Mouse (Mus musculus) embryonic facial prominence, embryonic 10.5 days (tissue): ENCODE data around the gene Dnajc13. TPM values are rescaled to one million over a fixed set of nuclear protein-coding genes. Genes with fewer than 3 reads are reported as not detected.

Experiments
- DNase-seq: peaks from one replicate; pipeline ENCODE4 v3.0.0-alpha.2; 2017; ENCODE audit warnings: low spot score
- H3K27ac ChIP-seq: fragments of 300-500 bp; sonication (generic); replicated peaks from 2 replicates; pipeline ENCODE4 v1.5.1; 2016; ENCODE audit warnings: mild to moderate bottlenecking
- H3K27me3 ChIP-seq: fragments of 300-500 bp; sonication (generic); replicated peaks from 2 replicates; pipeline ENCODE4 v1.6.1; 2016; ENCODE audit warnings: low read depth, mild to moderate bottlenecking; ENCODE audit not compliant: poor library complexity, severe bottlenecking
- H3K36me3 ChIP-seq: fragments of 300-500 bp; sonication (generic); replicated peaks from 2 replicates; pipeline ENCODE4 v1.6.1; 2016; ENCODE audit warnings: mild to moderate bottlenecking, moderate library complexity
- H3K4me1 ChIP-seq: fragments of 300-500 bp; sonication (generic); 2 replicates; pipeline ENCODE4 v1.6.1; 2016
- H3K4me3 ChIP-seq: fragments of 300-500 bp; sonication (generic); 2 replicates; pipeline ENCODE4 v1.5.1; 2016; ENCODE audit warnings: mild to moderate bottlenecking, moderate library complexity
- H3K9me3 ChIP-seq: fragments of 300-500 bp; sonication (generic); 2 replicates; pipeline ENCODE4 v1.6.1; 2016; ENCODE audit warnings: mild to moderate bottlenecking
- WGBS: fragments of 180-500 bp; shearing (Covaris S2); methylation state at CpG from one replicate; pipeline ENCODE4 v1.1.7; 2016; 5-methylcytosine and 5-hydroxymethylcytosine counted together
- polyA plus RNA-seq: library from polyadenylated mRNA; unstranded; fragments of >200 nt; fragmentation: Nextera tagmentation; extraction: Ambion mirVana; gene quantifications from 2 replicates; pipeline ENCODE4 v1.2.1, GENCODE M21; 2016

Dnajc13 gene
- polyA plus RNA-seq, 1 experiment from 2014 or later, result 19.1 TPM

GRCm38 (mm10) chr9:104251111-104251510 lies 11.6 kb downstream of the Dnajc13 start:
- H3K4me3 ChIP-seq, result no peak overlapping the region
- peaks cover 8% of the 10 kb centered on the region for H3K36me3 ChIP-seq
- H3K9me3 ChIP-seq, result no peaks in the 10 kb centered on the region
- H3K4me1 ChIP-seq, result no peaks in the 10 kb centered on the region
- WGBS, result 85% methylated on average over 8 of the region's 8 CpGs
- no peaks in the 10 kb centered on the region for H3K27me3 ChIP-seq
- H3K27ac ChIP-seq, result no peak overlapping the region
- DNase-seq, result no peak

- H3K36me3 ChIP-seq, result peaks cover 35% of the 10 kb centered on the region
- no peaks in the 10 kb centered on the region for H3K9me3 ChIP-seq
- WGBS, result 86% methylated on average over 6 of the region's 6 CpGs
- no peak overlapping the region for H3K27ac ChIP-seq
- H3K4me1 ChIP-seq, result no peaks in the 10 kb centered on the region
- no peak for DNase-seq
- no peak overlapping the region for H3K4me3 ChIP-seq
- H3K27me3 ChIP-seq, result no peaks in the 10 kb centered on the region
Measured at GRCm38 (mm10) chr9:104247307-104247987, 15.3 kb downstream of the Dnajc13 start.

GRCm38 (mm10) chr9:104243799-104244466 lies 18.8 kb downstream of the Dnajc13 start:
- no peak for DNase-seq
- H3K9me3 ChIP-seq, result no peaks in the 10 kb centered on the region
- H3K27ac ChIP-seq, result no peak overlapping the region
- H3K4me1 ChIP-seq, result no peaks in the 10 kb centered on the region
- H3K4me3 ChIP-seq, result no peak overlapping the region
- 89% methylated on average over 9 of the region's 9 CpGs for WGBS
- peaks cover 55% of the 10 kb centered on the region for H3K36me3 ChIP-seq
- H3K27me3 ChIP-seq, result no peaks in the 10 kb centered on the region

- WGBS, result 94% methylated on average over 7 of the region's 7 CpGs
- H3K36me3 ChIP-seq, result peaks cover 68% of the 10 kb centered on the region
Measured at GRCm38 (mm10) chr9:104240146-104240545, 22.6 kb downstream of the Dnajc13 start.

GRCm38 (mm10) chr9:104239076-104239475 lies 23.7 kb downstream of the Dnajc13 start:
- 93% methylated on average over 8 of the region's 8 CpGs for WGBS
- no peak overlapping the region for H3K4me3 ChIP-seq
- no peaks in the 10 kb centered on the region for H3K27me3 ChIP-seq
- no peak for DNase-seq
- H3K4me1 ChIP-seq, result no peaks in the 10 kb centered on the region
- H3K9me3 ChIP-seq, result no peaks in the 10 kb centered on the region
- H3K27ac ChIP-seq, result no peak overlapping the region
- peaks cover 70% of the 10 kb centered on the region for H3K36me3 ChIP-seq

More at GRCm38 (mm10) chr9:104240146-104240545, 22.6 kb downstream of the Dnajc13 start:
- no peak overlapping the region for H3K4me3 ChIP-seq
- no peaks in the 10 kb centered on the region for H3K27me3 ChIP-seq
- no peaks in the 10 kb centered on the region for H3K4me1 ChIP-seq
- DNase-seq, result no peak
- no peaks in the 10 kb centered on the region for H3K9me3 ChIP-seq
- H3K27ac ChIP-seq, result no peak overlapping the region

- Histone ChIP-seq H3K27ac (no peak overlapping the region), H3K36me3 (peaks cover 79% of the 10 kb centered on the region), H3K9me3 (no peaks in the 10 kb centered on the region), H3K27me3 (no peaks in the 10 kb centered on the region), H3K4me1 (no peaks in the 10 kb centered on the region), H3K4me3 (no peak overlapping the region)
- DNase-seq, result no peak
- WGBS, result 95% methylated on average over 11 of the region's 11 CpGs
Measured at GRCm38 (mm10) chr9:104236256-104236930, 26.3 kb downstream of the Dnajc13 start.

- DNase-seq, result no peak
- peaks cover 81% of the 10 kb centered on the region for H3K36me3 ChIP-seq
- H3K27ac ChIP-seq, result no peak overlapping the region
- H3K4me3 ChIP-seq, result no peak overlapping the region
- no peaks in the 10 kb centered on the region for H3K9me3 ChIP-seq
- WGBS, result 93% methylated on average over 5 of the region's 5 CpGs
- no peaks in the 10 kb centered on the region for H3K27me3 ChIP-seq
- H3K4me1 ChIP-seq, result no peaks in the 10 kb centered on the region
Measured at GRCm38 (mm10) chr9:104235751-104236150, 27.0 kb downstream of the Dnajc13 start.

GRCm38 (mm10) chr9:104233815-104234214 lies 28.9 kb downstream of the Dnajc13 start:
- Histone ChIP-seq H3K4me1 (no peaks in the 10 kb centered on the region), H3K4me3 (no peak overlapping the region), H3K36me3 (peaks cover 87% of the 10 kb centered on the region), H3K27ac (no peak overlapping the region), H3K9me3 (no peaks in the 10 kb centered on the region), H3K27me3 (no peaks in the 10 kb centered on the region)
- WGBS, result 85% methylated on average over 1 of the region's 1 CpGs
- no peak for DNase-seq

GRCm38 (mm10) chr9:104233060-104233459 lies 29.7 kb downstream of the Dnajc13 start:
- no peaks in the 10 kb centered on the region for H3K9me3 ChIP-seq
- H3K4me1 ChIP-seq, result no peaks in the 10 kb centered on the region
- H3K4me3 ChIP-seq, result no peak overlapping the region
- WGBS, result 92% methylated on average over 5 of the region's 5 CpGs
- no peak overlapping the region for H3K27ac ChIP-seq
- DNase-seq, result no peak
- no peaks in the 10 kb centered on the region for H3K27me3 ChIP-seq
- peaks cover 92% of the 10 kb centered on the region for H3K36me3 ChIP-seq

GRCm38 (mm10) chr9:104232004-104232403 lies 30.7 kb downstream of the Dnajc13 start:
- Histone ChIP-seq H3K36me3 (peaks cover 85% of the 10 kb centered on the region), H3K27me3 (no peaks in the 10 kb centered on the region), H3K4me1 (no peaks in the 10 kb centered on the region), H3K9me3 (no peaks in the 10 kb centered on the region), H3K27ac (no peak overlapping the region), H3K4me3 (no peak overlapping the region)
- DNase-seq, result no peak
- 86% methylated on average over 3 of the region's 3 CpGs for WGBS

- 80% methylated on average over 3 of the region's 3 CpGs for WGBS
- no peak overlapping the region for H3K4me3 ChIP-seq
- no peak overlapping the region for H3K27ac ChIP-seq
- DNase-seq, result no peak
- H3K36me3 ChIP-seq, result peaks cover 82% of the 10 kb centered on the region
- no peaks in the 10 kb centered on the region for H3K27me3 ChIP-seq
- H3K9me3 ChIP-seq, result no peaks in the 10 kb centered on the region
- no peaks in the 10 kb centered on the region for H3K4me1 ChIP-seq
Measured at GRCm38 (mm10) chr9:104211402-104211801, 51.3 kb downstream of the Dnajc13 start.

- H3K36me3 ChIP-seq, result peaks cover 92% of the 10 kb centered on the region
- 87% methylated on average over 3 of the region's 3 CpGs for WGBS
- no peaks in the 10 kb centered on the region for H3K27me3 ChIP-seq
- no peak overlapping the region for H3K27ac ChIP-seq
- H3K9me3 ChIP-seq, result no peaks in the 10 kb centered on the region
- H3K4me3 ChIP-seq, result no peak overlapping the region
- peak; percentile 48 for DNase-seq
- no peaks in the 10 kb centered on the region for H3K4me1 ChIP-seq
Measured at GRCm38 (mm10) chr9:104203851-104204250, 58.9 kb downstream of the Dnajc13 start.

GRCm38 (mm10) chr9:104194528-104194927 lies 68.2 kb downstream of the Dnajc13 start:
- no peaks in the 10 kb centered on the region for H3K9me3 ChIP-seq
- no peaks in the 10 kb centered on the region for H3K27me3 ChIP-seq
- no peaks in the 10 kb centered on the region for H3K4me1 ChIP-seq
- no peak overlapping the region for H3K4me3 ChIP-seq
- DNase-seq, result no peak
- no peak overlapping the region for H3K27ac ChIP-seq
- H3K36me3 ChIP-seq, result peaks cover 92% of the 10 kb centered on the region
- WGBS, result 70% methylated on average over 2 of the region's 2 CpGs
